Mouse (Mus musculus): Measurements from ENCODE around the gene Add3. TPM values are rescaled to one million over a fixed set of nuclear protein-coding genes. Genes with fewer than 3 reads are reported as not detected.

The Add3 gene
- polyA plus RNA-seq, 1 experiment from 2014 or later = 84.8 TPM

DNA sequence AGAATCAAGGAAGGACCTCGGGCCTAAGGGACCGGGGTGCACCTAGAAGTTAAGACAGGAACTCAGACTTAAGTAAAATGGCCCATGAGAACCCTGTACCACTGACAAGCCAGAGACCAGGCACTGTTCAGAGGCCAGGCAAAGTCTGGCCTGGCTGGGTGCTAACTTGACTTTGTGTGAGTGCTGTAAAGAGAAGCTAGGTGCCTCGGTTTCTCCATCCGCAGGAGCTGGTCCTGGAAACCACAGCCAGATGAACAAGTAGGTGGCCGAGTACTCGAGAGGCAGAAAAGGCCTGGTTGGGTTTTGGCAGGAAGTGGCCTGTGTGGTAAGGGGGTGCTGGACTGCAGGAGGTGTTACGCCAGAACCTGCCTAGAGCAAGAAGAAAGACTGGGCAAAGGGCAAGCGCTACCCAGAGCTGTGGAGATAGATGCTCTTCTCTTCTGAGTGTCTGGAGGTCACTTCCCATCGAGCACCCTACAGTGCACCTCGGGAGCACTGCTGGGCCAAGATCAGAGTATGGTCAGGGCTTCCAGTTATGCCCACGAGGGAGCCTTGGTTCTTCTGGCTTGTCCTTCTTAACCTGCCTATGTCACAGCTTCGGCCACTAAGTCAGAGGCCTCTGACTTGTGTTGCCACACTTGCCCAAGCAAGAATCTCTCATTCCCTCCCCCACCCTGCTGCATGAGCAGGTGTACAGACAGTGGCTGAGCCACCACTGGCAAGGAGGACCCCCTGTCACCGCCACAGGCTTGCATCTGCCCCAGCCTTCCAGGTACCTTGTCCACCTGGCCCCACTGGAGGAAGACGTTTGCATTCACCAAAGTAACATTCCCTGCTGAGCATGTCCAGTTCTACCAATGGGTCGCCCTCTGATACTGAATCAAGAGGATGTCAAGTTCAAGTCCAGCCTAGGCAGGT is 112.1 kb downstream of the Add3 start:
- no peak overlapping the region for H3K4me3 ChIP-seq (ENCODE audit: low read depth, low read length)
- H3K4me2 ChIP-seq (ENCODE audit: low read depth, low read length) = no peak overlapping the region
- H3K36me3 ChIP-seq (replicated peaks; ENCODE audit: control insufficient read depth, insufficient read depth, low read depth, low read length) = no peaks in the 10 kb centered on the region
- H3K27ac ChIP-seq (replicated peaks; ENCODE audit: low read depth, low read length) = no peak overlapping the region
- WGBS = 86% methylated on average over 15 of the region's 15 CpGs
- ATAC-seq (replicated peaks; ENCODE audit: insufficient number of reproducible peaks, low FRiP score, low TSS enrichment, low read depth) (no peak), DNase-seq (ENCODE audit: low spot score) (no peak)
- H3K27me3 ChIP-seq (ENCODE audit: control insufficient read depth, insufficient read depth, low read length) = no peaks in the 10 kb centered on the region
- no peak overlapping the region for H3K9ac ChIP-seq (replicated peaks; ENCODE audit: low read length)
- no peaks in the 10 kb centered on the region for H3K9me3 ChIP-seq (replicated peaks; ENCODE audit: control insufficient read depth, low read length)
- no peaks in the 10 kb centered on the region for H3K4me1 ChIP-seq (ENCODE audit: control insufficient read depth, insufficient read depth, low read length)

DNA sequence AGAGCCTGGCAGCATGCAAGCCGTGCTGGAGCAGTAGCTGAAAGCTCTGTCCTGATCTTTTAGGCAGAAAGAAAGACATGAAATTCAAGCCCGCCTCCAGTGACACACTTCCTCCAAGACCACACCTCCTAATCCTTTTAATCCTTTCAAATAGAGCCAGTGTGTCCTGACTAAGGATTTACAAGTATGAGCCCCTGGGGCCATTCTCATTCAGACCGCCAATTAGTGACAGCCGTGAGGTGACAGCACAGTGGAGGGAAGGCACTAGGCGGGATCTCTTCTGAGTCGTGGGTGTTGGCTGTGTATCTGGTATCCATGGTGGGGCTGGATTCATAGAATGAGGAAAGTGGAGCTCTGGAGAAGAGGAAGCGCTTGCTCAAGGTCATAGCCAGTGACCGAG is 116.1 kb downstream of the Add3 start:
- H3K9ac ChIP-seq (replicated peaks; ENCODE audit: low read length) = no peak overlapping the region
- H3K27me3 ChIP-seq (ENCODE audit: control insufficient read depth, insufficient read depth, low read length) = no peaks in the 10 kb centered on the region
- ATAC-seq (replicated peaks; ENCODE audit: insufficient number of reproducible peaks, low FRiP score, low TSS enrichment, low read depth) = no peak

DNA sequence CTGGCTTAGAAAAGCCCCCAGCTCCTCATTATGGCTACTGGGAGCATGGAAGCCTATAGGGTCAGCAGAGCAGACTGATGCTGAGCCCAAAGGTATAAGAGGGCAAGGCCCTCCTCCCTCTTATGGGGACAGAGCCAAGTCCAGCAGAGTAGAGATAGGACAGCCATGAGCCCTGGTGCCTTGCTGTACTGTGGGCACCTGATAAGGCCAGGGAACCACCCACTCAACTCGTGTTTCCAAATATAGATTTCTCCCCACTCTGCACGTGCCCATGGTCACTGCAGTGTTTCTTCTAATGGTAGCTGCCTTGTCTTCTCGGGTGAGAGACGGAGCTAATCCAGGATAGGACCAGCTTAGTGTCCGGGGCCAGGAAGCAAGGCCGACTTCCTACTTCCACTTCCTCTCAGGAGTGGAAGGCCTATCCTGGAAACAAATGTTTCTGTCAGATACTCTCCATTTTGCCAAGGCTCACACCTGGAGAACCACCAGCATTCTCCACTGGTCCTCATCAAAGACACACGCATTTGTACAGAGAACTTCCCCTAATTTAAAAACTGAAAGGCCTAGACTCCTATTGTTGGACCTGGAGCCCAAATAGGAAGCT is 116.8 kb downstream of the Add3 start:
- Histone ChIP-seq H3K4me3 (ENCODE audit: low read depth, low read length) (no peak overlapping the region), H3K4me2 (ENCODE audit: low read depth, low read length) (no peak overlapping the region), H3K27me3 (ENCODE audit: control insufficient read depth, insufficient read depth, low read length) (no peaks in the 10 kb centered on the region), H3K27ac (replicated peaks; ENCODE audit: low read depth, low read length) (no peak overlapping the region), H3K9me3 (replicated peaks; ENCODE audit: control insufficient read depth, low read length) (no peaks in the 10 kb centered on the region), H3K36me3 (replicated peaks; ENCODE audit: control insufficient read depth, insufficient read depth, low read depth, low read length) (no peaks in the 10 kb centered on the region), H3K4me1 (ENCODE audit: control insufficient read depth, insufficient read depth, low read length) (no peaks in the 10 kb centered on the region), H3K9ac (replicated peaks; ENCODE audit: low read length) (no peak overlapping the region)
- 90% methylated on average over 7 of the region's 7 CpGs for WGBS
- ATAC-seq (replicated peaks; ENCODE audit: insufficient number of reproducible peaks, low FRiP score, low TSS enrichment, low read depth) = no peak
- DNase-seq (ENCODE audit: low spot score) = no peak

More for the DNA sequence above, 116.1 kb downstream of the Add3 start:
- Histone ChIP-seq H3K9me3 (replicated peaks; ENCODE audit: control insufficient read depth, low read length) (no peaks in the 10 kb centered on the region), H3K4me1 (ENCODE audit: control insufficient read depth, insufficient read depth, low read length) (no peaks in the 10 kb centered on the region), H3K27ac (replicated peaks; ENCODE audit: low read depth, low read length) (no peak overlapping the region), H3K36me3 (replicated peaks; ENCODE audit: control insufficient read depth, insufficient read depth, low read depth, low read length) (no peaks in the 10 kb centered on the region), H3K4me3 (ENCODE audit: low read depth, low read length) (no peak overlapping the region), H3K4me2 (ENCODE audit: low read depth, low read length) (no peak overlapping the region)
- DNase-seq (ENCODE audit: low spot score) = no peak
- WGBS = 84% methylated on average over 8 of the region's 8 CpGs

DNA sequence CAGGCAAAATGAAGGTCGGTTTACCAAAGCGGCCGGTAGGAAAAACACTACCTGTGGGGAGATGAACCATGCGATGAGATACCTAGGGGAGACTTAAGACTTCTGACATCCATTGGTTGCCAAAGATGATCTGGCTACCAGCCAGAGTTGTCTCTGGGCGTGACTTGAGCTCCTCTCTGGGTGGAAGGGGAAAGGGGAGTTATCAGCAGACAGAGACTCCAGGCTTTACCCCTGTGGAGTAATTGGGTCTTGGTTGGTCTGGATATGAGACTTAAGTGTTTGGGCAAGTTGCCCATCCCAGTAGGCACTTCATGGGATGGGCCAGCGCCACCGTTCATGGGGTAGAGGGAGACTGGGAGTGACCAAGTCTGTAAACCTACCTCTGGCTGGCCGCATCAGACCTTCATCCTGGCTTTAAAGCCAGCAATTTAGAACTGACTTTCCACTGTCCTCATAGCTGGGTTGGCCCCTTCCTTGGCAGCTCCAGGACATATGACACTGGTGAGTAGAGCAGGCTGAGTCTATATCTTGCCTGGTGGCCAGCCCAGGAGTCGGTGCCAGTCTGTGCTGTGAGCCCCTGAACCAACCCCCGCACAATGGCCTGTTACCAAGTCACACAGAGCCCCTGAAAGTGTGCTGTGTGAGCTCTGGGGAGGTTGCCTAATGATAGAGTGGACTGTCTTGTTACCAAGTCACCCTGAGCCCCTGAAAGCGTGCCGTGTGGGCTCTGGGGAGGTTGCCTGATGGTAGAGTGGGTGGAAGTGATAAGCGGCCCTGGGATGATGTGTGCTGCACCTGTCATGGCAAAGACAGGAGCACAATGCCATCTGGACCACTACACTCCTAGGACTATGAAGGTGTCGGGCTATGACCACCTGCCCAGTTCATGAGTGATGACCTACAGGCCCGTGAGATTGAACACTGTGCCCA is 117.7 kb downstream of the Add3 start:
- H3K27me3 ChIP-seq (ENCODE audit: control insufficient read depth, insufficient read depth, low read length) = no peaks in the 10 kb centered on the region
- H3K9ac ChIP-seq (replicated peaks; ENCODE audit: low read length) = no peak overlapping the region
- H3K4me1 ChIP-seq (ENCODE audit: control insufficient read depth, insufficient read depth, low read length) = no peaks in the 10 kb centered on the region
- no peaks in the 10 kb centered on the region for H3K36me3 ChIP-seq (replicated peaks; ENCODE audit: control insufficient read depth, insufficient read depth, low read depth, low read length)
- no peak overlapping the region for H3K27ac ChIP-seq (replicated peaks; ENCODE audit: low read depth, low read length)
- no peaks in the 10 kb centered on the region for H3K9me3 ChIP-seq (replicated peaks; ENCODE audit: control insufficient read depth, low read length)
- no peak overlapping the region for H3K4me2 ChIP-seq (ENCODE audit: low read depth, low read length)
- H3K4me3 ChIP-seq (ENCODE audit: low read depth, low read length) = no peak overlapping the region
- WGBS = 92% methylated on average over 15 of the region's 15 CpGs
- ATAC-seq (replicated peaks; ENCODE audit: insufficient number of reproducible peaks, low FRiP score, low TSS enrichment, low read depth) (no peak), DNase-seq (ENCODE audit: low spot score) (no peak)

DNA sequence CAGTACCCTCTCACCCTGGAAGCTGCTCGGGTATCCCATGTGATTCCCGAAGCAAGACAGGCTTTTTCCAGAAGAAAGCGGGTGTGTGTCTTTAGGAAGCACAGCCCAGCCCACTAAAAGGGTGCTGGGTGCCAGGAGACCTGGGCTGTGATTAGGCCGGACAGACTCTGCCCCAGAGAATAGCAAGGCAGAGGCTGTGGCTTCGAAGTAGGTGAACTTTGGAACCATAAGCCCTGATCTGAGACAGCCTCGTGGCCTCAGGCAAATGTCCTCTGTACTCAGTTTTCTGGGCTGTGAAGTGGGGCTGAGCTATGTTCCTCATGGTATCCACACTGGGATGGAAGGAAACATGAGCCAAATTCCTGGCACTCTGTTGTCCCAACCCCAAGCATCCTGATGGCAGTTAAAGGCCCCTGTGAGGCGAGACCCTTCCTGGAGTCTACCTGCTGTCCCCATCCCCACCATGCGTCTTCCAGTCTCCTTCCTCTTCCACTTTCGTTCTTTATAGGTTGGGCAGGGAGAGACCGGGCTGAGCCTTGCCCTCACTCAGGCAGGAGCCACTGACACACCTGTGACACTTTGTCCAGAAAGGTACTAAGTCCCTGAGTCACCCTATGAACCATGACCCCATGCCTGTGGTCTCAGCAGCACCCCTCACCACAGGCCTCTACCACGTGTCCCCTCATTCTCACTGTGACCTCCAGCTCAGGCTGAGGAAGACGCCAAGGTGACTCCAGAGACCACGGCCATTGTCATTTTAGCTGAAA is 118.7 kb downstream of the Add3 start:
- ATAC-seq (replicated peaks; ENCODE audit: insufficient number of reproducible peaks, low FRiP score, low TSS enrichment, low read depth) = no peak
- no peaks in the 10 kb centered on the region for H3K36me3 ChIP-seq (replicated peaks; ENCODE audit: control insufficient read depth, insufficient read depth, low read depth, low read length)
- WGBS = 84% methylated on average over 13 of the region's 13 CpGs
- no peak for DNase-seq (ENCODE audit: low spot score)
- H3K27ac ChIP-seq (replicated peaks; ENCODE audit: low read depth, low read length) = no peak overlapping the region
- no peak overlapping the region for H3K9ac ChIP-seq (replicated peaks; ENCODE audit: low read length)
- H3K4me3 ChIP-seq (ENCODE audit: low read depth, low read length) = no peak overlapping the region
- no peaks in the 10 kb centered on the region for H3K9me3 ChIP-seq (replicated peaks; ENCODE audit: control insufficient read depth, low read length)
- no peaks in the 10 kb centered on the region for H3K4me1 ChIP-seq (ENCODE audit: control insufficient read depth, insufficient read depth, low read length)
- no peak overlapping the region for H3K4me2 ChIP-seq (ENCODE audit: low read depth, low read length)
- no peaks in the 10 kb centered on the region for H3K27me3 ChIP-seq (ENCODE audit: control insufficient read depth, insufficient read depth, low read length)

DNA sequence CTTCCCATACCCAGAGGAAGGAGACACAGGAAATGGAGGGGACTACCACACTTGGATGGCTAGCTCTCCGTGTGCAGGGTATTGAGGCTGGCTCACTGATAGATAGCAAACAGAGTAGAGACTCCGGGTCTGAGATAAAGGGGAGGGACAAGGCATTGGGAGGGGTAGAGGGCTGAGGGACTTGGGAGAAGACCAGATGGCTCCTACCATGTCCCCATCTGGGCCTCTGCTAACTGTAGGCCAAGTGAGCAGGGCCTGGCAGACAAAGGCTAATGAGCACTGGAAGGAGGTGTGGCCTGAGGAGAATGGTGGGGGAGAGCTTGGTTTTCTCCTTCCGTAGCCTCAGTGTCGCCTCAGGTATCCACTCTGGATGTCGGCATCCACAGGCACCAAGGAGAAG is 119.3 kb downstream of the Add3 start:
- ATAC-seq (replicated peaks; ENCODE audit: insufficient number of reproducible peaks, low FRiP score, low TSS enrichment, low read depth) (0 out of 2 replicates have a peak, but pooled peaks have one; percentile 37), DNase-seq (ENCODE audit: low spot score) (no peak)
- Histone ChIP-seq H3K36me3 (replicated peaks; ENCODE audit: control insufficient read depth, insufficient read depth, low read depth, low read length) (no peaks in the 10 kb centered on the region), H3K9me3 (replicated peaks; ENCODE audit: control insufficient read depth, low read length) (no peaks in the 10 kb centered on the region), H3K4me2 (ENCODE audit: low read depth, low read length) (no peak overlapping the region), H3K4me1 (ENCODE audit: control insufficient read depth, insufficient read depth, low read length) (no peaks in the 10 kb centered on the region), H3K27me3 (ENCODE audit: control insufficient read depth, insufficient read depth, low read length) (no peaks in the 10 kb centered on the region), H3K4me3 (ENCODE audit: low read depth, low read length) (no peak overlapping the region), H3K9ac (replicated peaks; ENCODE audit: low read length) (no peak overlapping the region), H3K27ac (replicated peaks; ENCODE audit: low read depth, low read length) (no peak overlapping the region)
- WGBS = 67% methylated on average over 5 of the region's 5 CpGs

DNA sequence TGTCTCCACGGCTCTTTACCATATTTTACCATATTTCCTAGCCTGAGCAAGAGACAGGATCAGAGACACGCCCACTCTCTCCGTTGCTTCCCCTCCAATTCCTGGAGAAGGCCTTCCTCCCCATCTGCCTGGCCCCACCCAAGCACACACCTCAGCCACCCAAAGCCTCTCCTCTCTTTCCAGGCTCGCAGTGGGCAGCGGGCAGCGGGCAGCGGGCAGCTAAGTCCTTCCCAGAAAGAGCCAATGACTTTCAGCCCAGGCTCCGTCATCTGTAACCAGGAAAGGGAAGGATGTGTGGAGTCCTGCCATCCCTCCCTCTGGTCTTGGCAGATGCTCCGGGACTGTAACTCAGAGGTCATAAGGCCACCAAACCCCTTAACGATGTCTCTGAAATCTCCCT is 120.0 kb downstream of the Add3 start:
- Histone ChIP-seq H3K4me1 (ENCODE audit: control insufficient read depth, insufficient read depth, low read length) (no peaks in the 10 kb centered on the region), H3K27me3 (ENCODE audit: control insufficient read depth, insufficient read depth, low read length) (no peaks in the 10 kb centered on the region), H3K9me3 (replicated peaks; ENCODE audit: control insufficient read depth, low read length) (no peaks in the 10 kb centered on the region), H3K4me3 (ENCODE audit: low read depth, low read length) (no peak overlapping the region), H3K27ac (replicated peaks; ENCODE audit: low read depth, low read length) (no peak overlapping the region), H3K36me3 (replicated peaks; ENCODE audit: control insufficient read depth, insufficient read depth, low read depth, low read length) (no peaks in the 10 kb centered on the region), H3K9ac (replicated peaks; ENCODE audit: low read length) (no peak overlapping the region), H3K4me2 (ENCODE audit: low read depth, low read length) (no peak overlapping the region)
- DNase-seq (ENCODE audit: low spot score) (no peak), ATAC-seq (replicated peaks; ENCODE audit: insufficient number of reproducible peaks, low FRiP score, low TSS enrichment, low read depth) (no peak)
- 74% methylated on average over 10 of the region's 10 CpGs for WGBS

Measured in embryonic facial prominence, embryonic 11.5 days (tissue).